Mouse (Mus musculus) layer of hippocampus, postnatal 10 days (tissue): ENCODE data around the gene Prdm10. TPM values are rescaled to one million over a fixed set of nuclear protein-coding genes. Genes with fewer than 3 reads are reported as not detected.

Experiments
- DNase-seq, 2 experiments: peaks; one replicate each; pipeline ENCODE4 v3.0.0; 2021; ENCODE audit warnings: low spot score in 2 of 2
- total RNA-seq, 2 experiments: library from RNA; stranded (reverse); gene quantifications; 2 replicates each; pipeline ENCODE4 v1.2.3; 2021

The Prdm10 gene
- total RNA-seq, 2 experiments from 2014 or later: 15.5 to 18.8 TPM

- DNase-seq: no peak
Measured at GRCm38 (mm10) chr9:31353518-31353917, 73.2 kb downstream of the Prdm10 start.

GRCm38 (mm10) chr9:31354051-31354450 lies 73.7 kb downstream of the Prdm10 start:
- no peak for DNase-seq

- DNase-seq: peak; percentile 43 to 52
Measured at GRCm38 (mm10) chr9:31363698-31364609, 83.6 kb downstream of the Prdm10 start.

- DNase-seq: no peak
Measured at GRCm38 (mm10) chr9:31365086-31365485, 84.7 kb downstream of the Prdm10 start.

- DNase-seq: no peak
Measured at GRCm38 (mm10) chr9:31371740-31372139, 91.4 kb downstream of the Prdm10 start.

- no peak for DNase-seq
Measured at GRCm38 (mm10) chr9:31376661-31377060, 96.3 kb downstream of the Prdm10 start.

- no peak for DNase-seq
Measured at GRCm38 (mm10) chr9:31384786-31385499, 104.6 kb downstream of the Prdm10 start.

- peak in 1 of 2 experiments; percentile 11 for DNase-seq
Measured at GRCm38 (mm10) chr9:31385500-31385869, 105.1 kb downstream of the Prdm10 start.

- DNase-seq: peak; percentile 95 to 96
Measured at GRCm38 (mm10) chr9:31385947-31386354, 105.6 kb downstream of the Prdm10 start, which contains the start of gene Nfrkb. Gene Nfrkb, plus strand, starts transcription at chr9:31386192.

GRCm38 (mm10) chr9:31386368-31387180 lies 106.2 kb downstream of the Prdm10 start:
- DNase-seq: no peak

GRCm38 (mm10) chr9:31387206-31387605 lies 106.9 kb downstream of the Prdm10 start:
- no peak for DNase-seq

- peak; percentile 81 to 83 for DNase-seq
Measured at GRCm38 (mm10) chr9:31400441-31400840, 120.1 kb downstream of the Prdm10 start.

- no peak for DNase-seq
Measured at GRCm38 (mm10) chr9:31404311-31404710, 124.0 kb downstream of the Prdm10 start.

- no peak for DNase-seq
Measured at GRCm38 (mm10) chr9:31405217-31405616, 124.9 kb downstream of the Prdm10 start.

- no peak for DNase-seq
Measured at GRCm38 (mm10) chr9:31412165-31412564, 131.8 kb downstream of the Prdm10 start.

GRCm38 (mm10) chr9:31418821-31419220 lies 138.5 kb downstream of the Prdm10 start:
- DNase-seq: no peak

- DNase-seq: no peak
Measured at GRCm38 (mm10) chr9:31422143-31422542, 141.8 kb downstream of the Prdm10 start.

GRCm38 (mm10) chr9:31428971-31429370 lies 148.6 kb downstream of the Prdm10 start:
- no peak for DNase-seq

GRCm38 (mm10) chr9:31430011-31430410 lies 149.7 kb downstream of the Prdm10 start:
- no peak for DNase-seq
